Mouse (Mus musculus): ENCODE measurements around the gene Akap6. TPM values are rescaled to one million over a fixed set of nuclear protein-coding genes. Genes with fewer than 3 reads are reported as not detected.
"Not testable (repeated sequence)": the region's sequence is repeated elsewhere in the genome, so short reads cannot be mapped to it uniquely, and the experiment has no call there.

Akap6 gene
- polyA plus RNA-seq, 1 experiment from 2014 or later = 4.3 TPM

GRCm38 (mm10) chr12:52724039-52724615 lies 24.9 kb downstream of the Akap6 start:
- not testable (repeated sequence) for H3K27ac ChIP-seq (replicated peaks); H3K36me3 ChIP-seq (replicated peaks); H3K27me3 ChIP-seq (replicated peaks; ENCODE audit: low read depth, poor library complexity, severe bottlenecking); DNase-seq (ENCODE audit: low spot score); H3K4me3 ChIP-seq; H3K4me1 ChIP-seq; H3K9me3 ChIP-seq
- WGBS = 66% methylated on average over 3 of the region's 3 CpGs

GRCm38 (mm10) chr12:52726434-52727231 lies 27.4 kb downstream of the Akap6 start:
- no peaks in the 10 kb centered on the region for H3K36me3 ChIP-seq (replicated peaks)
- H3K9me3 ChIP-seq = no peaks in the 10 kb centered on the region
- no peaks in the 10 kb centered on the region for H3K27me3 ChIP-seq (replicated peaks; ENCODE audit: low read depth, poor library complexity, severe bottlenecking)
- peaks cover 7% of the 10 kb centered on the region for H3K4me1 ChIP-seq
- H3K27ac ChIP-seq (replicated peaks) = no peak overlapping the region
- 68% methylated on average over 10 of the region's 10 CpGs for WGBS
- no peak for DNase-seq (ENCODE audit: low spot score)
- H3K4me3 ChIP-seq = no peak overlapping the region

- Histone ChIP-seq H3K9me3 (no peaks in the 10 kb centered on the region), H3K36me3 (replicated peaks) (no peaks in the 10 kb centered on the region), H3K4me3 (no peak overlapping the region), H3K27ac (replicated peaks) (no peak overlapping the region), H3K27me3 (replicated peaks; ENCODE audit: low read depth, poor library complexity, severe bottlenecking) (no peaks in the 10 kb centered on the region), H3K4me1 (peaks cover 7% of the 10 kb centered on the region)
- WGBS = 88% methylated on average over 6 of the region's 6 CpGs
- no peak for DNase-seq (ENCODE audit: low spot score)
These were observed 30.2 kb downstream of the Akap6 start for GRCm38 (mm10) chr12:52729396-52729795.

- WGBS = 92% methylated on average over 8 of the region's 11 CpGs
- H3K27me3 ChIP-seq (replicated peaks; ENCODE audit: low read depth, poor library complexity, severe bottlenecking); H3K9me3 ChIP-seq: not testable (repeated sequence)
These were observed 36.0 kb downstream of the Akap6 start for GRCm38 (mm10) chr12:52735161-52735560.

GRCm38 (mm10) chr12:52737151-52737550 lies 38.0 kb downstream of the Akap6 start:
- no peak overlapping the region for H3K4me3 ChIP-seq
- DNase-seq (ENCODE audit: low spot score) = no peak
- H3K4me1 ChIP-seq = no peaks in the 10 kb centered on the region
- WGBS = 92% methylated on average over 1 of the region's 1 CpGs
- H3K27ac ChIP-seq (replicated peaks) = no peak overlapping the region
- no peaks in the 10 kb centered on the region for H3K27me3 ChIP-seq (replicated peaks; ENCODE audit: low read depth, poor library complexity, severe bottlenecking)
- no peaks in the 10 kb centered on the region for H3K9me3 ChIP-seq
- H3K36me3 ChIP-seq (replicated peaks) = no peaks in the 10 kb centered on the region

More at GRCm38 (mm10) chr12:52735161-52735560, 36.0 kb downstream of the Akap6 start:
- H3K27ac ChIP-seq (replicated peaks); H3K4me3 ChIP-seq; DNase-seq (ENCODE audit: low spot score); H3K36me3 ChIP-seq (replicated peaks); H3K4me1 ChIP-seq: not testable (repeated sequence)

GRCm38 (mm10) chr12:52739326-52739725 lies 40.1 kb downstream of the Akap6 start:
- WGBS = 76% methylated on average over 3 of the region's 3 CpGs
- Histone ChIP-seq H3K36me3 (replicated peaks) (no peaks in the 10 kb centered on the region), H3K27ac (replicated peaks) (no peak overlapping the region), H3K27me3 (replicated peaks; ENCODE audit: low read depth, poor library complexity, severe bottlenecking) (no peaks in the 10 kb centered on the region), H3K9me3 (no peaks in the 10 kb centered on the region), H3K4me1 (0 out of 2 replicates have a peak, but pooled peaks cover 3% of the 10 kb centered on the region), H3K4me3 (no peak overlapping the region)
- DNase-seq (ENCODE audit: low spot score) = no peak

- H3K4me3 ChIP-seq = no peak overlapping the region
- H3K36me3 ChIP-seq (replicated peaks) = no peaks in the 10 kb centered on the region
- no peaks in the 10 kb centered on the region for H3K27me3 ChIP-seq (replicated peaks; ENCODE audit: low read depth, poor library complexity, severe bottlenecking)
- no peaks in the 10 kb centered on the region for H3K9me3 ChIP-seq
- DNase-seq (ENCODE audit: low spot score) = no peak
- no peak overlapping the region for H3K27ac ChIP-seq (replicated peaks)
- 91% methylated on average over 5 of the region's 5 CpGs for WGBS
- 0 out of 2 replicates have a peak, but pooled peaks cover 4% of the 10 kb centered on the region for H3K4me1 ChIP-seq
These were observed 42.6 kb downstream of the Akap6 start for GRCm38 (mm10) chr12:52741801-52742200.

- 0 out of 2 replicates have a peak, but pooled peaks cover 6% of the 10 kb centered on the region for H3K4me1 ChIP-seq
- H3K4me3 ChIP-seq = no peak overlapping the region
- no peak overlapping the region for H3K27ac ChIP-seq (replicated peaks)
- H3K9me3 ChIP-seq = no peaks in the 10 kb centered on the region; the same call in 1 of the 2 replicates
- DNase-seq (ENCODE audit: low spot score) = peak; percentile 57
- H3K36me3 ChIP-seq (replicated peaks) = no peaks in the 10 kb centered on the region
- H3K27me3 ChIP-seq (replicated peaks; ENCODE audit: low read depth, poor library complexity, severe bottlenecking) = no peaks in the 10 kb centered on the region
- WGBS = 27% methylated on average over 12 of the region's 12 CpGs
These were observed 50.8 kb downstream of the Akap6 start for GRCm38 (mm10) chr12:52750006-52750405.

GRCm38 (mm10) chr12:52755649-52756048 lies 56.5 kb downstream of the Akap6 start:
- H3K4me1 ChIP-seq = peaks cover 4% of the 10 kb centered on the region; the same call in 1 of the 2 replicates
- no peak overlapping the region for H3K27ac ChIP-seq (replicated peaks)
- 91% methylated on average over 2 of the region's 2 CpGs for WGBS
- no peak overlapping the region for H3K4me3 ChIP-seq
- H3K9me3 ChIP-seq = no peaks in the 10 kb centered on the region
- H3K36me3 ChIP-seq (replicated peaks) = no peaks in the 10 kb centered on the region
- no peaks in the 10 kb centered on the region for H3K27me3 ChIP-seq (replicated peaks; ENCODE audit: low read depth, poor library complexity, severe bottlenecking)
- DNase-seq (ENCODE audit: low spot score) = no peak

GRCm38 (mm10) chr12:52757881-52758280 lies 58.7 kb downstream of the Akap6 start:
- 36% methylated on average over 4 of the region's 4 CpGs for WGBS
- H3K4me3 ChIP-seq = no peak overlapping the region

GRCm38 (mm10) chr12:52764046-52764445 lies 64.9 kb downstream of the Akap6 start:
- Histone ChIP-seq H3K27me3 (replicated peaks; ENCODE audit: low read depth, poor library complexity, severe bottlenecking) (no peaks in the 10 kb centered on the region), H3K4me3 (no peak overlapping the region), H3K27ac (replicated peaks) (no peak overlapping the region), H3K9me3 (no peaks in the 10 kb centered on the region), H3K4me1 (no peaks in the 10 kb centered on the region), H3K36me3 (replicated peaks) (no peaks in the 10 kb centered on the region)
- DNase-seq (ENCODE audit: low spot score) = no peak
- 91% methylated on average over 2 of the region's 2 CpGs for WGBS

More at GRCm38 (mm10) chr12:52757881-52758280, 58.7 kb downstream of the Akap6 start:
- no peak overlapping the region for H3K27ac ChIP-seq (replicated peaks)
- peaks cover 4% of the 10 kb centered on the region; the same call in 1 of the 2 replicates for H3K4me1 ChIP-seq
- no peak for DNase-seq (ENCODE audit: low spot score)
- H3K9me3 ChIP-seq = no peaks in the 10 kb centered on the region
- H3K36me3 ChIP-seq (replicated peaks) = no peaks in the 10 kb centered on the region
- H3K27me3 ChIP-seq (replicated peaks; ENCODE audit: low read depth, poor library complexity, severe bottlenecking) = no peaks in the 10 kb centered on the region

- Histone ChIP-seq H3K9me3 (no peaks in the 10 kb centered on the region), H3K4me3 (no peak overlapping the region), H3K36me3 (replicated peaks) (no peaks in the 10 kb centered on the region), H3K27me3 (replicated peaks; ENCODE audit: low read depth, poor library complexity, severe bottlenecking) (no peaks in the 10 kb centered on the region), H3K4me1 (no peaks in the 10 kb centered on the region), H3K27ac (replicated peaks) (no peak overlapping the region)
- WGBS = 87% methylated on average over 3 of the region's 3 CpGs
- DNase-seq (ENCODE audit: low spot score) = no peak
These were observed 65.6 kb downstream of the Akap6 start for GRCm38 (mm10) chr12:52764810-52765209.

GRCm38 (mm10) chr12:52769561-52769960 lies 70.4 kb downstream of the Akap6 start:
- H3K4me3 ChIP-seq = no peak overlapping the region

More at GRCm38 (mm10) chr12:52769561-52769960, 70.4 kb downstream of the Akap6 start:
- DNase-seq (ENCODE audit: low spot score) = no peak
- H3K36me3 ChIP-seq (replicated peaks) = no peaks in the 10 kb centered on the region
- H3K9me3 ChIP-seq = no peaks in the 10 kb centered on the region
- no peaks in the 10 kb centered on the region for H3K27me3 ChIP-seq (replicated peaks; ENCODE audit: low read depth, poor library complexity, severe bottlenecking)
- H3K27ac ChIP-seq (replicated peaks) = no peak overlapping the region
- whole genome bisulfite sequencing = 60% methylated on average over 3 of the region's 3 CpGs
- peaks cover 28% of the 10 kb centered on the region for H3K4me1 ChIP-seq
